Mouse (Mus musculus): ENCODE measurements at regions not wholly inside any gene's neighbourhood (a gene's known extent, or its start where the extent isn't known, plus 50 kb on each side); places are given as distances from the start of the nearest gene placed in this dataset.
A peak's percentile ranks its signal among the peaks of the same experiment; 100 is the strongest.

GRCm38 (mm10) chr6:31995977-31996376 is 54.1 kb upstream of the 1700012A03Rik start:
- no peak for DNase-seq (ENCODE audit: low read depth, low spot score)

- DNase-seq (ENCODE audit: low read depth, low spot score): no peak
These were observed 54.8 kb upstream of the 1700012A03Rik start for GRCm38 (mm10) chr6:31995249-31995648.

- DNase-seq (ENCODE audit: low read depth, low spot score): no peak
These were observed 64.3 kb upstream of the 1700012A03Rik start for GRCm38 (mm10) chr6:31985698-31986097.

GRCm38 (mm10) chr6:31976705-31977104 is 73.3 kb upstream of the 1700012A03Rik start:
- no peak for DNase-seq (ENCODE audit: low read depth, low spot score)

- peak; percentile 96 for DNase-seq (ENCODE audit: low read depth, low spot score)
These were observed 102.0 kb upstream of the 1700012A03Rik start for GRCm38 (mm10) chr6:31948063-31948481.

- DNase-seq (ENCODE audit: low read depth, low spot score): no peak
These were observed 103.5 kb upstream of the 1700012A03Rik start for GRCm38 (mm10) chr6:31946572-31946971.

GRCm38 (mm10) chr6:31945347-31945746 is 104.7 kb upstream of the 1700012A03Rik start:
- DNase-seq (ENCODE audit: low read depth, low spot score): no peak

GRCm38 (mm10) chr6:31944546-31944945 is 105.5 kb upstream of the 1700012A03Rik start:
- DNase-seq (ENCODE audit: low read depth, low spot score): no peak

GRCm38 (mm10) chr6:31942696-31943095 is 107.3 kb upstream of the 1700012A03Rik start:
- peak; percentile 73 for DNase-seq (ENCODE audit: low read depth, low spot score)

GRCm38 (mm10) chr6:31938216-31938814 is 111.7 kb upstream of the 1700012A03Rik start:
- peak; percentile 95 for DNase-seq (ENCODE audit: low read depth, low spot score)

GRCm38 (mm10) chr6:31937146-31937545 is 112.9 kb upstream of the 1700012A03Rik start:
- DNase-seq (ENCODE audit: low read depth, low spot score): peak; percentile 80

- no peak for DNase-seq (ENCODE audit: low read depth, low spot score)
These were observed 115.2 kb upstream of the 1700012A03Rik start for GRCm38 (mm10) chr6:31934826-31935225.

GRCm38 (mm10) chr6:31933956-31934355 is 116.1 kb upstream of the 1700012A03Rik start:
- DNase-seq (ENCODE audit: low read depth, low spot score): peak; percentile 58

GRCm38 (mm10) chr6:31933364-31933763 is 116.7 kb upstream of the 1700012A03Rik start:
- peak; percentile 47 for DNase-seq (ENCODE audit: low read depth, low spot score)

- DNase-seq (ENCODE audit: low read depth, low spot score): no peak
These were observed 118.9 kb upstream of the 1700012A03Rik start for GRCm38 (mm10) chr6:31931116-31931515.

- no peak for DNase-seq (ENCODE audit: low read depth, low spot score)
These were observed 120.9 kb upstream of the 1700012A03Rik start for GRCm38 (mm10) chr6:31929165-31929564.

- DNase-seq (ENCODE audit: low read depth, low spot score): no peak
These were observed 122.9 kb upstream of the 1700012A03Rik start for GRCm38 (mm10) chr6:31927181-31927580.

GRCm38 (mm10) chr6:31924669-31925046 is 125.4 kb upstream of the 1700012A03Rik start:
- no peak for DNase-seq (ENCODE audit: low read depth, low spot score)

- DNase-seq (ENCODE audit: low read depth, low spot score): no peak
These were observed 125.9 kb upstream of the 1700012A03Rik start for GRCm38 (mm10) chr6:31923951-31924668.

GRCm38 (mm10) chr6:31921561-31922152 is 128.4 kb upstream of the 1700012A03Rik start:
- DNase-seq (ENCODE audit: low read depth, low spot score): no peak

GRCm38 (mm10) chr6:31917411-31918131 is 132.5 kb upstream of the 1700012A03Rik start:
- no peak for DNase-seq (ENCODE audit: low read depth, low spot score)

- peak; percentile 81 for DNase-seq (ENCODE audit: low read depth, low spot score)
These were observed 148.3 kb upstream of the 1700012A03Rik start for GRCm38 (mm10) chr6:31901791-31902190.

Data from ES-CJ7 (cell line).